Mouse (Mus musculus) cerebellum, postnatal 14 days (tissue): Measurements from ENCODE around the gene Map3k5.

ENCODE experiments used
- DNase-seq, 2 experiments: peaks; one replicate each; pipeline ENCODE4 v3.0.0; 2021; ENCODE audit warnings: mixed read lengths in 2 of 2

Map3k5 gene

DNA sequence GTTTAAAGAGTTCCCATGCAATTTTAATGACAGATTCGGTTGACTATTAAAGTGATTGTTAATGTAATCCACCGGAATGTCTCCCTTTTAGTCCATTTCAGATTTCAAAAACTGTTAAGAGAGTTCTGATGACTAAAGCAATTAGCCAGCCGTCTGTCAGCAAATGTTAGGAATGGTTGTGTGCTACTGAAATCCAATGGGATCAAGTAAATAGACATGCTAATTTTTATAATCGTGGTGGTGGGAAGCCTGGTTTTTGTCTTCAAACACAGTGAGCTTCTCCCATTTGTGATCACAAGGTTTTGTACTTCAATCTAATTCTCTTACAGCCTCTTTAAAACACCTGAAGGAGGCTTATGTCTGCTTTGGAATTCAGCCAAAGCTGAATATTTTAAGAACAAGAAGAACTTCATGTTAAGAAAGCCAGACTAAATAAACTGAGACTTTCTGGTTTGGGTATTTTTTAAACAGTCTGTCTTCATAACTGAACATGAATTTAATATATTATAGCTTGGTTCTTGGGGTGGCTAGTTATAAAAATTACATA, 1.6 kb downstream of the Map3k5 start:
- no peak for DNase-seq

DNA sequence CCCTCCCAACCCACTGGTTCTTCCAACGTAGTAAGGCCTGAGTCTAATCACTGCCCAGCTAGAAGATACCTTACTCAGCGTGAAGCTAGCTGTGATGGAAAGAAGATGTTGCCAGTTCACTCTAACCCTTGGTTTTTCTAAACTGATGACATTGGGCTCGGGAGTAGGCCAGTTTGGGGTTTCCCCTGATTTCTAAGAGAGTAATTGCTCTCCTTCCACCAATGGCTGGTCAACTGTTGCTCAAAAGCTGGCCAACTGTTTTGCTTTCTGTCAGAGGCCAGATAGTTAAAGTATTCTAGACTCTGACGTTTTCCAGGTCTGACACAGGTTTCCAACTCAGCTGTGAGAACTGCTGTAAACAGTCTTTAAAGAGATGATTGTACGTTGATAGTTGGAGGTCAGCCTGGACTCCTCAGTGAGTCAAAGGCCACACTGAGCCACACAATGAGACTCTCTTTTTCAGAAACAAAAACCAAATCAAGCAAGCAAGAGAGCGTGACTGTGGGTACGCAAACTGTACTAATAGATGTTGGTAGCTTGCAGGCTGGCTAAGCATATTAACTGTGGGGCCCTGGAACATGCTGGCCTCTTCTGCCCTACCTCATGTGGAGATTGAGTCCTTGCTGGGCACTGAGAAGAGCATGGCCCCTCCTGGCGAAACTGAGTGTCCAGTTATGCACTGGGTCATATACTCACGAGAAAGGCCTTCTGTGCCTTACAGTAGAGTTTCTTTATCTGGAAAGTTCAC, 2.9 kb downstream of the Map3k5 start:
- DNase-seq: no peak

DNA sequence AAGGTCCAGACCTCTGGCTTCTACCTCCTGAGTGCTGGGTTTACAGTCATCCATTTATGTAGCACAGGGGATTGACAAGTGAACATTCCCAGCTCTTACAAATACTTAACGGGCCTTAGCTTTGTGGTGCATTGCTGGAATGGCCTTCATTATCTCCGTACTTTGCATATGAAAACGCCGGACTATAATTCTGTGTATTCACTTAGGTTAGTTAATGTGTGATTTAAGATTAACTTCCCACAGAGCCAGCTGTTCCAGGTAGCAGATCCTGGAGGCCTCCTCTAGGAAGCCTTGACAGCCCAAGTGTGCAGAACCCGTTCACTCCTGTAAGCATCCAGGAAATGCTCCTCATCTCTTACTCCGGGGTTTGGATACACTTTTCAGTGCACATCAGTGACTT, 4.5 kb downstream of the Map3k5 start:
- no peak for DNase-seq

DNA sequence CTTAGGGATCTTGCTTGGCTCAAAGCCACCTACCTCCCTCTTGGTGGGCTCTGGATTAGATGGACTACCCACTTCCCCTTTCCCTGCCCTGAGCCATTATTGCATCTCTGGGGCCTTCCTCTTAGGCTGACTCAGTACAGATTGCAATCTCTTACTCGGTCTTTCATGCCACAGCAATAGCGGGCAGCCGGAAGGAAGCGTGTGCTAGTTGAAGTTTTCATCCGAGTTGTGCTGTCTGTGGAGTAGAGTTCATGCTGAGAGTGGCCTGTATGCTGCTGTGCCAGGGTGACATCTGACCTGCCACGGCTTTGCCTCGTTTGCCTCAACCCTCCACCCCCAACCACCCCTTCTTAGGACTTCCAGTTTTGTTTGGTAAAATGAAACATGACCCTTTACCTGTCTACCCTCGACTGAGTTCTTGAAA, 5.0 kb downstream of the Map3k5 start:
- DNase-seq: no peak

DNA sequence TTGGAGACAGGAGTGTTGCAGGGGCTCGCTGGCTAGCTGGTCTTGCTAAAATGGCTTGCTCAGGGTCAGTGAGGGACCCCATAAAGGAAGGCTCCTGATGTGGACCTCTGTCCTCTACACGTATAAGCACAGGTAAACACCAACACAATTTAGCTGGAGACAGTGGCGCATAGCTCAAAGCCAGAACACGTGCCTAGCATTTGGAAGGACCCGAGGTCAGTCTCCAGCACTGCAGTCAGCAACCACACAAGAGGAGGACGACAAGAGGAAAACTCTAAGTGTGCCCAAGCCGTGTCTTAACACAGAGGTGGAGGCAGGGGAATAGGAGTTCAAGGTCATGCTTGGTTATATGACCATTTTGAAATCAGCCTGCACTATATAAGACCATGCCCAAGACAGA, 5.9 kb downstream of the Map3k5 start:
- DNase-seq: no peak

DNA sequence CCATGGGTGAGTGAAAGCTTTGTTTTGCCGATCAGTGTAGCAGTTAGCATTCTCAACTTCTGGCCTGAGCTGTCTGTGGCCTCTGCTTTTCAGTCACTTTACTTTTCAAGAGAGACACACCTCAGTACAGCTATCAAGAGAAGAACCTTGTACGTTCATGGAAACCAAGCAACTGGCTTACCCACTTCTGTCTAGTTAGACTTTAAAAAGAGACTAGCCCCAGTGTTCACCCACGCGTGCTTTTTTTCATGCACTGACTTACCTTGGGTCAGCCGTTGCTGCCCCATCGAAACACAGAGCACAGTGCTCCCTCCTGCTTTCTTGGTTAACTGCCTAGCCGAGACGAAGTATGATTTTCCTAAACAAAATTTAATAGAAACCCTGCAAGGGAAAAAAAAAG, 6.4 kb downstream of the Map3k5 start:
- DNase-seq: no peak

DNA sequence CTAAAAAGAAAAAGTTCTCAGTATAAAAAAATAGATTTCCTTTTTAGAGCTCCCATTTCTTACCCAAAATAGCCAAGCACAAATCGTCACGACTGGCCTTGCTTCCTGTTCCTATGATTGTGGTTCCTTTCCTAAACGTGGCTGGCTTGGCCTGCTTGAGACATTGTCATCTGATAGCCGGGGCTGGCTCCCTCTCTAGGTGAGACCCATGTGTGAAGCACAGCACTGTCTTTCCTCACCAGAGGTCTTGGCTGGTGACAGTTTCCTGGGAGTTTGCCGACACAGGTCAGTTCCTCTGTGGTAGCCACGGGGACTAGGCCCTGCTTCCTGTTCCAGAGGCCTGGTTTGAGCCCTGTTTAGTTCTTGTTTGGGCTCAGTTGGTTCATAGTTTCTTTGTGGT, 6.8 kb downstream of the Map3k5 start:
- no peak for DNase-seq

DNA sequence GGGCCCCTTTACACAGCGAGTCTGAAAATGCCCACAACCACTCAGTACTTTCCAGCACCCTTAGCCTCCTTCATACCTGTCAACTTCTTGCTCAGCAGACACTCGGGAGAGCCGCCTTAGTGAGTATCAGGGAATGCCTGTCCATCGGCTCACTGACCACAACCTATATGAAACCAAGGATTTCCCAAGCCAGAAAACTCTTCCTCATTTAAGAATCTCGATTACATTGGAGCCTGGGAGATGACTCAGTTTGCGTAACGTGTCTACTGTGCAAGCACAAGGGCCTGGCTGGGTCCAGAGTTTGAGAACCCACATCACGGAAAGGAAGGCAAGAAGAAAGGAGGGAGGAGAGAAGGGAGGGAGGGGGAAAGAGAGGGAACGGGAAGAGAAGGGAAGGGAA, 7.6 kb downstream of the Map3k5 start:
- no peak for DNase-seq

DNA sequence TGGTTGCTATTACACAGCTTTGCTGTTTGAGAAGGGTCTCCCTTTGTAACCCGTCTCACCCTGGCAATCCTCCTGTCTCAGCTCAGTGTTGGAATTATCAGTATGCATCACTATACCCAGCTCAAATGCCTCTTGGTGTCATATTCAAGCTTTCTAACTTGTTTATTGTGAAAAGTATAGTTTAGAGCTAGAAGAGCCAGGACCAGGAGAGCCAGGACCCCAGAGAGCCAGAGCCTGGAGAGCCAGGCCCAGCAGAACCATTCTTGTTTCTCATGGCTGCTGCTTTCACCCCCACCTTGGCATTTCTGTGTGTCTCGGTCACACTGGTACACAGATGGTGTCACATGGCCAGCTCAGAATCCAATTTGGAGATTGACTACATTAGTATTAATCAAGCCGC, 8.3 kb downstream of the Map3k5 start:
- DNase-seq: no peak

DNA sequence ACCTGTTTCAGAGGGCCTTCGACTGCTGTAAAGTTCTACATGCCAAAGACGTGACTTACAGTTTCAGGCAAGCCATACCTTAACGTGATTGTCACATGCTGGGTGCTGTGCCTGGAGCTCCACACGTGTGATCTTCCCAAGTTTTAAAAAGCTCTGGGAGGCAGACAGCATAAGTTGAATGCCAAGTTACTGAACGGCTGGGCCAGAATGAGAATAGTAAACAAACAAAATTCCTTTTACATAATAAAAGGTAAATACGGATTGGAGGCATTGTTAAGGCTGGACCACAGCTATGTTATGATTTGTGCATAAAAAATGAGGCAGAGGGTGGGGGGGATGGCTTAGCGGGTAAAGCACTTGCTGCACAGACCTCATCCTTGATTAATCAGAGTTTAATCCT, 11.4 kb downstream of the Map3k5 start:
- DNase-seq: no peak

DNA sequence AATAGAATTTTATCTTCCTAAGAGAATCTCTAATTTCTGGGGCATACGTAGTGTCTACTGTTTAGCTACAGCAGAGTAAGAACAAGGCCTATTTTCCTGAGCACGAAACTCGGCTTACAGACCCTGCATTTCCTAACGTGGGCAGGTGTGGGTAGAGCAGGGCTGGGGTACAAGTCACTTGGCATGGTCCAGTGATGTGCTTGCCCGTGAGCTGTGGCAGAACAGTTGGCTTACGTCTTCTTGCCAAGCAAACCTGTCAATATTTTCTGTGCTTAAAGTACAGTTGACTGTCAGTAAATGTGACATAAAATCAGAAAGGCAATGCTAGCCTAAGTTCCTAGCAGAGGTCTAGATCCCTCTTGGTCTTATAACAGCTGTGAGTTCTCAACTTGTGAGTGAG, 12.4 kb downstream of the Map3k5 start:
- peak in 1 of 2 experiments; percentile 42 for DNase-seq

DNA sequence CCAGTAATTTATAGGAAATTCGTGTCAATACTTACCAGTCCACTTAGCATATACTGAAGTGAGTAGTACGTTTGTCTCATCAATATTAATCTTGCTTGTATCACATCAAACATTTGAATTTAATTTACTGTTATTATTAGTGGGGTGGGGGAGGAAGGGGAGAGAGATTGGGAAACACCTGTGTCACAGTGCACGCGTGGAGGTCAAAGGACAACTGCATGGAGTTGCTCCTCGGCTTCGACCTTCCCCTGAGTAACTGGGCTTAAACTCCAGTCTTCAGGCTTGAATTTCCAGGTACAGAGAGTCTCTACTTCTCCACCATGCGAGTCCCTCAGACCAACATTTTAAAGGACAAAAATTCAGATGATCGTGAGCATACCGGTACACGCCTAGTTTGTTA, 13.2 kb downstream of the Map3k5 start:
- DNase-seq: no peak

DNA sequence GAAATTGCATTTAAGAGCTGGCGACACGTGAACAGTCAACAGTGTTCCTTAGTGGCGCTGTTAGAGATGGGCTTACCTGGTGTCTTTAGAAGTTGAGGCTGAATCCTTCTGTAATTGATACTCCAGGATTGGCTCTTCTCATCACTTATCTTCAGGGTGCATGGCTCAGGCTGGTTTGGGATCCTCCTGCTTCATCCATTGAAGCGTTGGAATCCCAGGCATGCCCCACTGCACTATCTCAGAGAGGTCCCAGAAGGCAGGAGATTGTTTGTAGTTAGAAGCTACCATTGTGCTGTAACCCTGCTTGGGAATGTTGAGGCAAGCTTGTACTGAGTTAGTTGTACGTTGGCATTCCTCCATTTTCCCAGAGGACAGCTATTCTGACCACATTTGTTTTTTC, 13.6 kb downstream of the Map3k5 start:
- no peak for DNase-seq

DNA sequence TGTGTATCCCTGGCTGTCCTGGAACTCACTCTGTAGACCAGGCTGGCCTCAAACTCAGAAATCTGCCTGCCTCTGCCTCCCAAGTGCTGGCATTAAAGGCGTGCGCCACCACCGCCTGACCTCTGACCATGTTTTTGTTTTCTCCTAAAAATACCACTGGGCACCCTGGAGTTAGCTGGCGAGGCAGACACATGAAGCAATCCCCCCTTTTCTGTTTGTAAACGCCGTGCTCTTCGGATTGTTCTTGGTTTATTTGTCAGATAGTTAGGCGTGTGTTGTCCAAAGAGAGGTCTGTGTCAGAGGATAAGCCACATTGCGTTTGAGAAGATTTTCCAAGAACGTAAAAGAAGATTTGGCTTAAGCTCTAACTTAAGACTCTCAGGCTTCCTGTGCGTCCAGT, 14.1 kb downstream of the Map3k5 start:
- DNase-seq: no peak

DNA sequence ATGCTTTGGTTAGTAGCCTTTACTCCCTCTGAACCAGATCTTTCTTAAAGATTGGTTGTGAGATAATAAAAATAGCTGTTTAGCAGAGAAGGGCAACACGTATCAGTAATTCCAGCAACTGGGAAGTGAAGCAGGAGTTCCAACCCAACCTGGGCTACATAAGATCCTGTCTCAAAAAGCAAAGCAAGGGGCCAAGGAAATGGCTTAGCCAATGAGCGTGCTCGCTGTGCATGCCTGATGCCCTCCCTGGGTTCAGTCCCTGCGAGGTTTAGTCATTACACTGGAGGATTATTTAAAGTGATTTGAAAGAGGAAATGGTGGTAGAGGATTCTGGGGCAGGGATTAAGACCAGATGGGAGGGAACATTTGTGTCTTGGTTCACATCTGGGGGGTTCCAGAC, 14.8 kb downstream of the Map3k5 start:
- no peak for DNase-seq

DNA sequence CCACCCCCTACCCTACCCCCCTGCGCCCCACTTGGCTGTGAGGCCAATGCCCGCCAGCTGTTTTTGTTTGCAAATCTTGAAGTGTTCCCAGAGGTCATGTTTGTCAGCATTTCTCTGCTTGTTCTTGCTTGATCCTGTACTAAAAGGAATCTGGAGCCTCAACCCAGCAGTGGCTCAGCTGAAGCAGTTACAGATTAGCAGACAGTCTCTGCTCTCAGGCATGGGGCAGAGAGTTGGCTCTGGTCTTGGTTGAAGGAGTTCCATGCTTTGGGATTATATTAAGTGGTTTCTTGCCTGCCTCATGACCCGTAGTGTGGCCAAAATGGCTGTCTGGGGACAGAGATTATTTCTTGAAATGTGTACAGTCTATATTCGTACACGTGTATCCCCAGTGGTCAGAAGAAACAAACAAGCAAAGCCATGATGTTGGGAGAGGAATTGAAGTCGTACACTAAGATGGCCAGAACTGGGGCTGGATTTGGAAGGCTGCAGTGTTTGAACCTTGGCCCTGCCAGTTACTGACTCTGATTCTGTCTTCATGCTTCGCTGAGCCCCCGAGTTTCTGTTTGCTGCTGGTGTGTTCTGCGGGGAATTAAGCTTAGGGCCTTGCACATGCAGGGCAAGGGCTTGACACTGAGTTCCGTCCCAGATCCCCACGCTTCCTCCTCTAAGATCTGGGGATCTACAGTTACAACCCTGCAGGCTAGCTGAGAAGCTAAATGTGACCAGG, 18.9 kb downstream of the Map3k5 start:
- no peak for DNase-seq

DNA sequence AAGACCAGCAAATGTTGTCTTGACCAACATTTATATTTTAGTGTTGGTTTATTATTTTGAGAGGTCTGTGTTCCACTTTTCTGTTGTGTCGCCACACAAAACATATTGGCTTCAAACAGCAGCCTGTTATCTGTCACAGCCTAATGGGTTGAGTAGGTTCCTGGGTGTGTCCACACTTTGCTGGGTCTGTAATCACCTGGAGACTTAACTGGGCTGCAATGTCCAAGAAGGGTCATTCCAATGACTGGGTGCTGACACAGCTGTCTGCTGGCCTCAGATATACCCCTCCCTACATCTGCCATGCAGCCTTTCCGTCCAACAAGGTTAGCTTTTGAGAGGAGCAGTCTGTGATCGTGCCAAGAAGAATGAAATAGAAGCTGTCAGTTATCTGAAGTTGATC, 20.3 kb downstream of the Map3k5 start:
- no peak for DNase-seq

DNA sequence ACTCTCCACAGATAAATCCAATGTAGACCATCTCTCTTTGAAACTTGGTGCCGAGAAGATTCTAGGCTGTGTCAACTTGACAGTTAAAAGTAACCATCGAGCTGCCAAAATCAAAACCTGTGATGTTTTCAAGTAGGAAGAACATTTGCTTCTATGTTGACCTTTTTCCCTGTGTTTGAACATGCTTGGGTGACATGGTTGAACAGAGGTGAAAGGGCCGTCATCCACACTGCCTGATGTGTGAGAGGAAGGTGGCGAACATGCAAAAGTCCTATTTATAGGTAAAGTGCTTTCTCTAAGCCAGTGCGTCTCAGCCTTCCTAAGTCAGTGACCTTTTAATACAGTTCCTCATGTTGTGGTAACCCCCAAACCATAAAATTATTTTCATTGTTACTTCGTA, 21.5 kb downstream of the Map3k5 start:
- no peak for DNase-seq

DNA sequence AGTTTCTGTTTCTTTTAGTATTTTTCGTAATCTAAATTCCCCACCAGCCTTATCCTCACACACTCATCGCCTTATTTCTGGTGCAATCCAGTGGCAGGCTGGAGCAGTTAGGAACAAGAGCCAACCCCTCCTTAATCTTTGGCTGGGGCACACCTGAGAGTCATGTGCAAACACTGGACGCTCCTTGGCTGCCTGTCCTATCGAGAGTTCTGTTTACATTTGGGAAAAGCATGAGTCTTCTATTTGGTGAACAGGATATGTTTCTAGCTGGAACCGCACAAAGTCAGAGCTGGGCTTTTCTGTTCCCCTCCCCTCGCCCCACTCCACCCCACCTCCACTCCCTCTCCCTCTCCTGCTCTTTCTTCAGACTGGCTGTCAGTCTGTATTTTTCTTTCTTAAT, 22.5 kb downstream of the Map3k5 start:
- no peak for DNase-seq

DNA sequence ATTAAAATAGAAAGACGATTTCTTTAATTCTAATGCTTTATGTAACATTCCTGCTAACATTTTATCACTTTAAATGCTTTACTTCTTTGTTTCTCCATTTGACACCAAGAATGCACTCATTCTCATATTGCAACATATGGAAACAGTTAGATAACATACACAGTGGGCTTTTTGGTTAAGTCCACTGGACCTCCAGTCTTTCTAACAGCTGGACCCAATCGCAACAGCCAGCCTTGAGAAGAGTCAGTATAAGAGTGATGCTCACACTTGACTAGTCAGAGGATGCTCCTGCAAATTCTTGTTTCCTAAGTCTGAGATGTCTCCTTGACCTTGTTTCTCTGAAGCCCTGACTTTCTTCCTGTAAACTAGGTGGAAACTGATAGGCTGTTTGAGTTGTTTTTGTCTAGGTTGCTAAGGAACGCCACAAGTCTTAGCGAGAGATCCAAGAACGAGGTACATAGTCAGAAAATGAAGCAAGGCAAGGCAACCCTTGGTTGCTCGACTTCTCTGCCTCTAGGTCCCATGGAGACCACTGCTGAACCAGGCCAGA, 26.6 kb downstream of the Map3k5 start:
- DNase-seq: no peak

DNA sequence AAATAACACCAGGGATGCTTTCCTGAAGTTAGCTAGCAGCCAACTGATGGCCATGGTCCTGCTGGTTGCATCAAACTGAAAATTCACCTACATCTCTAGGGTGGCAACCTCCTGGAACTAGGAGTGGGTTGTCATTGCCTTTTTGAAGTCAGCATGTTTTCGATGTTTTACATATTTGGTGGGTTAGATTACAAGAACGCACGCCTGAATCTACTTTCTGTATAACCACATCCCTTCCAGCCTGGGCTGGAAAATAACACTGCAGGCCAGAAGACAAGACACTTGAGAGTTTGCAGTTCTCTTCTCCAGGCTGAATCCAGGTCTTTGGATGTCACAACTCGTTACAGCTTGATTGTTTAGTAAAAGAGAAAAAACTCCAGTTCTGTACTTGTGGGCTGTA, 28.5 kb downstream of the Map3k5 start:
- DNase-seq: no peak

DNA sequence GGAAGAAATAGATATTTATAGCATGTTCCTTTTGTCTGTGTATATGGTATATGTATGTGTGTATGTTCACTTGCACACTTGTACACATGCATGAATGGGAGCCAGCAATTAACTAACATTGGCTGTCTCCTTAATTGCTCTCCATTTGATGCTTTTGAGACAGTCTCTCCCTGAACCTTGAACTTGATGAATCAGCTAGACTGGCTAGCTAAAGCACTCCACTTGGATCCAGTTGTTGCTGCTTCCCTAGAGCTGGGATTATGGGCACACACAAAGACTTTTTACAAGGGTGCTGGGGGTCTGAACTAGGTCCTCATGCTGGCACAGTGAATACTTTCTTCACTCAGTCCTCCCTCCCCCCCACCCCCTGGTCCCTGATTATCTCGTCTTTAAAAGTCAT, 28.9 kb downstream of the Map3k5 start:
- no peak for DNase-seq

DNA sequence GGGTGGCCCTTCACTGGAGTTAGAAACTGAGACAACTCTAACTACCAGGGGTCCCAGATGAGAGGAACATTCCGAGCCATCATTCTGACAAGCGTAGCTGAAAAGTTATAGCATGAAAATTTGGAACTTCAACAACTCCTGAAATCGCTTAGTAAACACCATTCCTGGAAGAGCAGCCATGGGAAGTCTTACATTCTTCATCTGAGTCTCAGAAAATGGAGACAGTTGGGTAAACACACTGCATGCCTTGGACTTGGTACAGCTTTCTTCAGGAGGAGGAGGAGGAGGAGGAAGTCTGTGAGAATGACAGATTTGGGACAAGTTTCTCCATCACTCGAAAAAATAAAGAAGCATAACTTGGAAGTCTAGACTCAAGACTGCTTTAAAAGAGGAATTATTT, 29.8 kb downstream of the Map3k5 start:
- no peak for DNase-seq

DNA sequence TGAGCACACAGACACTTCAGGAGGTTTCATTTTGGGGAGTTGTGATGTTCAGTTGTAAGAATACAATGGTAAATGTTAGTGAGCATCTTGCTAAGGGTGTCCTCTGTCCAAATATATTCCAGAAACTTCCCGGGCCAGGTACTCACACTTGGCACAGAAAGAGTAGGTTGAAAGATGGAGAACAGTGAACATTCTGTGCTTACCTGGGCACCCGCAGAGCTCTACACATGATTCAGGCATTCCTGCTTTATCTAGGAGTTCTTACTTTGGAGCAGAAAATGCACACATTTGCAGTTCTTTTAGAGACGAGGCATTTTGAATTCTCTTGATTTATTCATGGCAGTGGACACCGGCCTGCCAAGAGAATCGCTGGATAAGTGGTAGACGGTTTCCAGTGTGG, 32.3 kb downstream of the Map3k5 start:
- DNase-seq: no peak
